Mouse (Mus musculus): ENCODE measurements at regions not wholly inside any gene's neighbourhood (a gene's known extent, or its start where the extent isn't known, plus 50 kb on each side); places are given as distances from the start of the nearest gene placed in this dataset.

DNA sequence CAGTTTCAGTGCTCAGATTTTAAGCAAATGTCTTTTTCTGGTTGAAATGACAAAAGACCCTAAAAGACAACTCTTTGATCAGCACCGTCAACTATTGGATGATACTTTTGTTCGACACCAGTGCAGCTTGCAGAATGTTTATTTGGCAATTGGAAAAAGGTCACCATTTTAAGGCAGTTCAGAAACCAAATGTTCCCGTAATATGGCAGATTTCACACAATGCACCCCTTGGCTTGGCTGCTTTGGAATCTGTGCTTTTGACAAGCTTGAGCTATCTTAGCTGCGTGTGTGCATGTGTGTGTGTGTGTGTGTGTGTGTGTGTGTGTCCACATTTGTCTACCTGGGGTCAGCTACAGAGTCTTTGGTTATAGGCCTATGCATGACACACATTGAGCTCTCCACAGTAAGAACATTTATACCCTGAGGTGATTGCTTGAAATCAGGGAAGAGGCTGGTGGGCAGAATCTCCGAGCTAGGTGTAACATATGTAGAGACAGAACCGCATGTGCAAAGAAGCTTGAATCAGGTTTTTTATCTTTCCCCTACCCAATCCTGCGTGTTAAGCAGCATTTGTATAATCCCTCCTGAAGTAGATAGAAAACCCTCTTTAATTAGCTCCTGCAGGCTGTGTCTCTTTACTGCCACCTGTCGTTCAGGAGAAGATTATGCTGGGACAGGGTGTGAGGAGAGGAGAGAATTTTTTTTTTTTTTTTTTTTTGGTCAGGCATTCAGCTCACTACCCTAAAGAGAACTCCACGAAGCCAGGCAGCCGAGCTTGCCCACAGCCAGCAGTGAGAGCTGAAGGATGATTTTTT, 85.1 kb upstream of the Arrdc4 start:
- H3K4me3 ChIP-seq (replicated peaks; ENCODE audit: low read length), result no peak overlapping the region
- no peaks in the 10 kb centered on the region for H3K36me3 ChIP-seq (ENCODE audit: control insufficient read depth, insufficient read depth)
- no peak overlapping the region for H3K4me2 ChIP-seq (ENCODE audit: low read length)
- 32% methylated on average over 10 of the region's 10 CpGs for WGBS
- H3K27me3 ChIP-seq (replicated peaks; ENCODE audit: control insufficient read depth, insufficient read depth, low read length), result no peaks in the 10 kb centered on the region
- no peaks in the 10 kb centered on the region for H3K9me3 ChIP-seq (ENCODE audit: control insufficient read depth, low read length)
- no peak overlapping the region for H3K9ac ChIP-seq (replicated peaks; ENCODE audit: low read depth, low read length)
- no peak overlapping the region for H3K27ac ChIP-seq (ENCODE audit: low read length)
- peak; percentile 80 for ATAC-seq
- no peaks in the 10 kb centered on the region for H3K4me1 ChIP-seq (replicated peaks; ENCODE audit: control insufficient read depth, insufficient read depth, low read length)

DNA sequence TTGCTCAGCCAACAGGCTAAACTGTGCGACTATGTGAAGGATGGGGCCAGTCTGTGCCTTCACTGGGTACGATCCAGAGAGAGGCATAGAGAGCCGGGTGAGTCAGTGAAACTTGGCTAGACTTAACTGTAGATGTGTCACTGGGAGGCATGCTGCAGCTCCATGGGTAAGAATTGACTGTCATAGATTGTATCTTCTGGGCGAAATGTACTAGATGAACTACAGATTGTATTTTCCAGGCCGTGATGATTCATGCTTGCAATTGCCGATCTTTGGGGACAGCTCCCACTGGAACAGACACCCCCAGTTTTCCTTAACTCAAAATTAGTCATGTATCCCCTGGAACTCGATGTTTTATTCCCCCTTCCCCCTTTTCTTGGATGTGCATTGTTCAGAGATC, 84.5 kb upstream of the Arrdc4 start:
- H3K9me3 ChIP-seq (ENCODE audit: control insufficient read depth, low read length), result no peaks in the 10 kb centered on the region
- no peak overlapping the region for H3K27ac ChIP-seq (ENCODE audit: low read length)
- ATAC-seq, result no peak
- 0 out of 2 replicates have a peak, but pooled peaks cover 2% of the 10 kb centered on the region for H3K4me1 ChIP-seq (replicated peaks; ENCODE audit: control insufficient read depth, insufficient read depth, low read length)
- no peaks in the 10 kb centered on the region for H3K27me3 ChIP-seq (replicated peaks; ENCODE audit: control insufficient read depth, insufficient read depth, low read length)
- 81% methylated on average over 7 of the region's 7 CpGs for WGBS
- H3K9ac ChIP-seq (replicated peaks; ENCODE audit: low read depth, low read length), result no peak overlapping the region
- H3K4me3 ChIP-seq (replicated peaks; ENCODE audit: low read length), result no peak overlapping the region
- no peak overlapping the region for H3K4me2 ChIP-seq (ENCODE audit: low read length)
- no peaks in the 10 kb centered on the region for H3K36me3 ChIP-seq (ENCODE audit: control insufficient read depth, insufficient read depth)

GRCm38 (mm10) chr7:68829861-68830260, 80.8 kb upstream of the Arrdc4 start:
- Histone ChIP-seq H3K9me3 (ENCODE audit: control insufficient read depth, low read length) (no peaks in the 10 kb centered on the region), H3K9ac (replicated peaks; ENCODE audit: low read depth, low read length) (no peak overlapping the region), H3K27me3 (replicated peaks; ENCODE audit: control insufficient read depth, insufficient read depth, low read length) (no peaks in the 10 kb centered on the region), H3K4me2 (ENCODE audit: low read length) (no peak overlapping the region), H3K36me3 (ENCODE audit: control insufficient read depth, insufficient read depth) (no peaks in the 10 kb centered on the region), H3K4me3 (replicated peaks; ENCODE audit: low read length) (no peak overlapping the region), H3K27ac (ENCODE audit: low read length) (no peak overlapping the region), H3K4me1 (replicated peaks; ENCODE audit: control insufficient read depth, insufficient read depth, low read length) (0 out of 2 replicates have a peak, but pooled peaks cover 2% of the 10 kb centered on the region)
- 15% methylated on average over 8 of the region's 8 CpGs for WGBS
- ATAC-seq, result peak; percentile 88

DNA sequence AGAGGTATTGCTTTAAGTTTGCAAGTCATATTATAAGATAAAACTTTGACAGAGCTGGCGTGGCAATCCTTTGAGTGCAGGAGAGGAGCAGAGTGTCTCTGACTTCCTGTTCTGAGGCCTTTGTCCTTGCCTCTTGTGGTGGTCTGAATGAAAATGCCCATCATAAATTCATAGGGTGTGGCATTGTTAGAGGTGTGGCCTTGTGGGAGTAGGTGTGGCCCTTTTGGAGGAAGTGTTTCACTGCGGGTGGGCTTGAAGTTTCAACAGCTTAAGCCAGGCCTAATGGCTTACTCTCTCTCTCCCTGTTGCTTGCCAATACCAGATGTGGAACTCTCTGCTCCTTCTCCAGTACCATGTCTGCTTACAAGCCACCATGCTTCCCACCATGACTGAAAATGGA, 75.4 kb upstream of the Arrdc4 start:
- H3K27me3 ChIP-seq (replicated peaks; ENCODE audit: control insufficient read depth, insufficient read depth, low read length), result no peaks in the 10 kb centered on the region
- H3K4me1 ChIP-seq (replicated peaks; ENCODE audit: control insufficient read depth, insufficient read depth, low read length), result 0 out of 2 replicates have a peak, but pooled peaks cover 2% of the 10 kb centered on the region
- no peaks in the 10 kb centered on the region for H3K36me3 ChIP-seq (ENCODE audit: control insufficient read depth, insufficient read depth)
- no peak for ATAC-seq
- whole genome bisulfite sequencing, result 83% methylated on average over 2 of the region's 2 CpGs
- H3K4me3 ChIP-seq (replicated peaks; ENCODE audit: low read length), result no peak overlapping the region
- no peak overlapping the region for H3K27ac ChIP-seq (ENCODE audit: low read length)
- no peaks in the 10 kb centered on the region for H3K9me3 ChIP-seq (ENCODE audit: control insufficient read depth, low read length)
- H3K9ac ChIP-seq (replicated peaks; ENCODE audit: low read depth, low read length), result no peak overlapping the region
- H3K4me2 ChIP-seq (ENCODE audit: low read length), result no peak overlapping the region

GRCm38 (mm10) chr7:68823646-68824045, 74.6 kb upstream of the Arrdc4 start:
- Histone ChIP-seq H3K27ac (ENCODE audit: low read length) (no peak overlapping the region), H3K4me1 (replicated peaks; ENCODE audit: control insufficient read depth, insufficient read depth, low read length) (0 out of 2 replicates have a peak, but pooled peaks cover 1% of the 10 kb centered on the region), H3K36me3 (ENCODE audit: control insufficient read depth, insufficient read depth) (no peaks in the 10 kb centered on the region), H3K9me3 (ENCODE audit: control insufficient read depth, low read length) (no peaks in the 10 kb centered on the region), H3K4me2 (ENCODE audit: low read length) (no peak overlapping the region), H3K9ac (replicated peaks; ENCODE audit: low read depth, low read length) (no peak overlapping the region), H3K4me3 (replicated peaks; ENCODE audit: low read length) (no peak overlapping the region), H3K27me3 (replicated peaks; ENCODE audit: control insufficient read depth, insufficient read depth, low read length) (no peaks in the 10 kb centered on the region)
- 73% methylated on average over 2 of the region's 2 CpGs for WGBS
- peak; percentile 49 for ATAC-seq

GRCm38 (mm10) chr7:68823189-68823588, 74.1 kb upstream of the Arrdc4 start:
- H3K4me3 ChIP-seq (replicated peaks; ENCODE audit: low read length), result no peak overlapping the region
- no peaks in the 10 kb centered on the region for H3K9me3 ChIP-seq (ENCODE audit: control insufficient read depth, low read length)
- 3% methylated on average over 7 of the region's 7 CpGs for WGBS
- H3K9ac ChIP-seq (replicated peaks; ENCODE audit: low read depth, low read length), result no peak overlapping the region
- no peaks in the 10 kb centered on the region for H3K4me1 ChIP-seq (replicated peaks; ENCODE audit: control insufficient read depth, insufficient read depth, low read length)
- no peak overlapping the region for H3K27ac ChIP-seq (ENCODE audit: low read length)
- no peaks in the 10 kb centered on the region for H3K27me3 ChIP-seq (replicated peaks; ENCODE audit: control insufficient read depth, insufficient read depth, low read length)
- peak; percentile 84 for ATAC-seq
- H3K4me2 ChIP-seq (ENCODE audit: low read length), result no peak overlapping the region
- no peaks in the 10 kb centered on the region for H3K36me3 ChIP-seq (ENCODE audit: control insufficient read depth, insufficient read depth)

DNA sequence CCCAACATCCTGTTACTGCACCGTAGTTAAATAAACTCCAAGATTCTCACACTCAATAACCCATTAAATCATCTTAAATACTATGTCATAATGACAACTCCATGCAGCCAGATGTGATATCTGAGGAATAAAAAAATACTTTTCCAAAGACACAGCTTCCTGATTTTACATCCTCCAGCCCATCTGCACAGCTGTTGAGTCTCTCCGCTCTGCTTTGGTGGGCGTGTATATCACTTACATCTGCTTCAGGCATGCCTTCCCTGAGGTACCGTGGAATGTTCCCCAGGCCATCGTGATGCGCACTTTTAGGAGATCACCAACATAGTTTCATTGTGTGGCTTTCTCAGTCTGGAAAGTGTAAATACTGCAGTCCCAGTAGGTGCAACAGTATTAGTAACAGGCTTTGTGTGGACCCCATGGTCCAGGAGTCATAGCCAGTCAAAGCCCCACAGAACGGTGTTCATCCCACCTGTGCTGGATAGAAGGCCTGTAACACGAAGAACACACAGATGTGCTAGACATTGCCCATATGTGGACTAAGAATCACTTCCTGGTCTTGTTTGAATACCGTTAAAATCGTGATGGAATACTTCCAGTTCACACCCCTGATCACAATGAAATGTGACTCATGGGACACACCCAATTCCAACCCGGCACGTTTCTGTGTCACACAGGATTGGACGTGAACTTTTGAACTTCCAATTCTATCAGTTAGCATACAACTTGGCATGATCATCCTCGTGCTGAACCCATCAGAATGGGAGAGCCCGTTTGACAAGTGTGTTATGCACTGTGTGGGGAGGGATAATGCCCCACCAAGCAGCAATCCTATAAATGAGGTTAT, 66.0 kb upstream of the Arrdc4 start:
- WGBS, result 91% methylated on average over 15 of the region's 15 CpGs
- ATAC-seq, result no peak
- no peak overlapping the region for H3K27ac ChIP-seq (ENCODE audit: low read length)

GRCm38 (mm10) chr7:68809782-68810181, 60.7 kb upstream of the Arrdc4 start:
- no peak overlapping the region for H3K9ac ChIP-seq (replicated peaks; ENCODE audit: low read depth, low read length)
- H3K9me3 ChIP-seq (ENCODE audit: control insufficient read depth, low read length), result no peaks in the 10 kb centered on the region
- H3K4me1 ChIP-seq (replicated peaks; ENCODE audit: control insufficient read depth, insufficient read depth, low read length), result no peaks in the 10 kb centered on the region
- 65% methylated on average over 8 of the region's 8 CpGs for WGBS
- ATAC-seq, result no peak
- no peaks in the 10 kb centered on the region for H3K36me3 ChIP-seq (ENCODE audit: control insufficient read depth, insufficient read depth)
- H3K27me3 ChIP-seq (replicated peaks; ENCODE audit: control insufficient read depth, insufficient read depth, low read length), result no peaks in the 10 kb centered on the region
- H3K4me2 ChIP-seq (ENCODE audit: low read length), result no peak overlapping the region
- no peak overlapping the region for H3K4me3 ChIP-seq (replicated peaks; ENCODE audit: low read length)
- no peak overlapping the region for H3K27ac ChIP-seq (ENCODE audit: low read length)

More for the DNA sequence above, 66.0 kb upstream of the Arrdc4 start:
- no peaks in the 10 kb centered on the region for H3K9me3 ChIP-seq (ENCODE audit: control insufficient read depth, low read length)
- H3K27me3 ChIP-seq (replicated peaks; ENCODE audit: control insufficient read depth, insufficient read depth, low read length), result no peaks in the 10 kb centered on the region
- no peaks in the 10 kb centered on the region for H3K4me1 ChIP-seq (replicated peaks; ENCODE audit: control insufficient read depth, insufficient read depth, low read length)
- no peak overlapping the region for H3K9ac ChIP-seq (replicated peaks; ENCODE audit: low read depth, low read length)
- no peaks in the 10 kb centered on the region for H3K36me3 ChIP-seq (ENCODE audit: control insufficient read depth, insufficient read depth)
- H3K4me2 ChIP-seq (ENCODE audit: low read length), result no peak overlapping the region
- H3K4me3 ChIP-seq (replicated peaks; ENCODE audit: low read length), result no peak overlapping the region

All from forebrain, embryonic 16.5 days (tissue).